ENCODE assay signal across 8 mouse cellular contexts in genomic region chr2:31690063-31690462, GRCm38 (mm10). TPM values are rescaled to one million over a fixed set of nuclear protein-coding genes. Genes with fewer than 3 reads are reported as not detected.
DNase-seq lines count a peak whose midpoint lies in the region; ATAC-seq lines count a peak whose summit lies in the region.

No protein-coding gene starts in this region.

- 44% methylated on average over 3 of the region's 3 CpGs for WGBS in heart, embryonic 14.5 days
- WGBS in hindbrain, embryonic 14.5 days: 70% methylated on average over 3 of the region's 3 CpGs
- WGBS in midbrain, embryonic 11.5 days: 61% methylated on average over 3 of the region's 3 CpGs

- H3K9ac ChIP-seq in heart, embryonic 14.5 days (ENCODE audit: low read length): peak overlapping the region; percentile 98
- H3K9ac ChIP-seq in hindbrain, embryonic 14.5 days: no peak overlapping the region
- peak overlapping the region; percentile 93; the same call in 1 of the 2 replicates for H3K9ac ChIP-seq in midbrain, embryonic 11.5 days (ENCODE audit: low read length)

- H3K27me3 ChIP-seq in heart, embryonic 14.5 days (ENCODE audit: control insufficient read depth, insufficient read depth, low read length): no peaks in the 10 kb centered on the region
- H3K27me3 ChIP-seq in hindbrain, embryonic 14.5 days (ENCODE audit: control insufficient read depth, insufficient read depth, low read length): no peaks in the 10 kb centered on the region
- H3K27me3 ChIP-seq in midbrain, embryonic 11.5 days (ENCODE audit: control insufficient read depth, insufficient read depth, low read length): no peaks in the 10 kb centered on the region

- intact Hi-C loops in heart, postnatal 14 days (cut with DNase I): no loop called here

- H3K36me3 ChIP-seq in heart, embryonic 14.5 days (ENCODE audit: control insufficient read depth, insufficient read depth, low read length): peaks cover 22% of the 10 kb centered on the region
- H3K36me3 ChIP-seq in hindbrain, embryonic 14.5 days (replicated peaks; ENCODE audit: control insufficient read depth, insufficient read depth): no peaks in the 10 kb centered on the region
- no peaks in the 10 kb centered on the region for H3K36me3 ChIP-seq in midbrain, embryonic 11.5 days (ENCODE audit: control insufficient read depth, insufficient read depth, low read length)

- no peak for DNase-seq in heart, postnatal 14 days
- peak; percentile 41 for DNase-seq in adipocyte (ENCODE audit: low spot score)
- DNase-seq in hindbrain, embryonic 14.5 days (ENCODE audit: low spot score): no peak
- DNase-seq in midbrain, embryonic 11.5 days (ENCODE audit: low spot score, missing footprints): no peak
- DNase-seq in layer of hippocampus, adult 18-20 months (ENCODE audit: low spot score in 2 of 2): no peak
- no peak for DNase-seq in adrenal gland, postnatal 25 days
- no peak for DNase-seq in adrenal gland, postnatal 10 days

- no peak for ATAC-seq in heart, embryonic 14.5 days (ENCODE audit: insufficient number of reproducible peaks, insufficient read depth, low FRiP score, low read depth)
- no peak for ATAC-seq in hindbrain, embryonic 14.5 days (ENCODE audit: low FRiP score)
- no peak for ATAC-seq in midbrain, embryonic 11.5 days (ENCODE audit: low FRiP score)

- 0 out of 2 replicates have a peak, but pooled peaks cover 5% of the 10 kb centered on the region for H3K9me3 ChIP-seq in heart, embryonic 14.5 days (ENCODE audit: control insufficient read depth, low read length)
- H3K9me3 ChIP-seq in hindbrain, embryonic 14.5 days (ENCODE audit: control insufficient read depth, low read length): no peaks in the 10 kb centered on the region
- no peaks in the 10 kb centered on the region for H3K9me3 ChIP-seq in midbrain, embryonic 11.5 days (ENCODE audit: control insufficient read depth, low read length)

- no peak overlapping the region for H3K27ac ChIP-seq in heart, embryonic 14.5 days (replicated peaks in 1 of 2; ENCODE audit: control insufficient read depth in 1 of 2, insufficient read depth in 1 of 2, low read depth in 2 of 2, low read length in 2 of 2)
- H3K27ac ChIP-seq in hindbrain, embryonic 14.5 days: no peak overlapping the region
- no peak overlapping the region for H3K27ac ChIP-seq in midbrain, embryonic 11.5 days (ENCODE audit: low read depth, low read length)

- H3K4me3 ChIP-seq in heart, embryonic 14.5 days (ENCODE audit: control insufficient read depth in 1 of 2, insufficient read depth in 1 of 2, low read depth in 1 of 2, low read length in 2 of 2): peak overlapping the region; percentile 66 to 88; a peak in 3 of 4 replicates
- H3K4me3 ChIP-seq in hindbrain, embryonic 14.5 days (replicated peaks; ENCODE audit: low read length): peak overlapping the region; percentile 69
- peak overlapping the region; percentile 90 for H3K4me3 ChIP-seq in midbrain, embryonic 11.5 days (ENCODE audit: low read depth, low read length)

- peaks cover 4 to 29% of the 10 kb centered on the region in 2 experiments; a peak in 3 of 4 replicates for H3K4me1 ChIP-seq in heart, embryonic 14.5 days (ENCODE audit: control insufficient read depth in 2 of 2, insufficient read depth in 2 of 2, low read length in 2 of 2)
- peaks cover 35% of the 10 kb centered on the region for H3K4me1 ChIP-seq in hindbrain, embryonic 14.5 days (replicated peaks; ENCODE audit: control insufficient read depth, insufficient read depth, low read length)
- H3K4me1 ChIP-seq in midbrain, embryonic 11.5 days (ENCODE audit: control insufficient read depth, insufficient read depth, low read length): peaks cover 17% of the 10 kb centered on the region

- peak overlapping the region; percentile 80 for H3K4me2 ChIP-seq in heart, embryonic 14.5 days (ENCODE audit: low read length)
- peak overlapping the region; percentile 96 for H3K4me2 ChIP-seq in hindbrain, embryonic 14.5 days (replicated peaks)
- peak overlapping the region; percentile 87 for H3K4me2 ChIP-seq in midbrain, embryonic 11.5 days

RNA-seq across cellular contexts. Expression of gene Abl1, which starts 1.9 kb away (rescaled TPM):
- polyA plus RNA-seq in heart, embryonic 14.5 days (2014; fragmentation: Nextera tagmentation; extraction: Ambion mirVana): 27.8 and 28.9 TPM in 2 replicates
- total RNA-seq in heart, postnatal 14 days (2021): 10 to 100 TPM; 43.1 to 45.7 TPM
- 19.7 and 20.9 TPM in 2 replicates for polyA plus RNA-seq in hindbrain, embryonic 14.5 days (2014; fragmentation: Nextera tagmentation; extraction: Ambion mirVana)
- 28.4 and 33.0 TPM in 2 replicates for polyA plus RNA-seq in midbrain, embryonic 11.5 days (2014; fragmentation: Nextera tagmentation; extraction: Ambion mirVana)
- total RNA-seq in layer of hippocampus, adult 18-20 months (2021): 10 to 100 TPM; 42.5 to 46.0 TPM
- 78.9 and 90.9 TPM in 2 replicates for total RNA-seq in adrenal gland, postnatal 25 days (2021)
- total RNA-seq in adrenal gland, postnatal 10 days (2021): 10 to 100 TPM; 54.7 to 73.2 TPM

RNA-seq across cellular contexts. Expression of gene Exosc2, which starts 19.5 kb away (rescaled TPM):
- polyA plus RNA-seq in heart, embryonic 14.5 days (2014; fragmentation: Nextera tagmentation; extraction: Ambion mirVana): 30.7 and 32.9 TPM in 2 replicates
- total RNA-seq in heart, postnatal 14 days (2021): 1 to 10 TPM; 9.1 to 9.2 TPM
- 29.5 and 33.1 TPM in 2 replicates for polyA plus RNA-seq in hindbrain, embryonic 14.5 days (2014; fragmentation: Nextera tagmentation; extraction: Ambion mirVana)
- polyA plus RNA-seq in midbrain, embryonic 11.5 days (2014; fragmentation: Nextera tagmentation; extraction: Ambion mirVana): 70.1 and 70.2 TPM in 2 replicates
- total RNA-seq in layer of hippocampus, adult 18-20 months (2021): 10 to 100 TPM; 21.8 to 22.3 TPM
- total RNA-seq in adrenal gland, postnatal 25 days (2021): 23.6 and 25.7 TPM in 2 replicates
- 10 to 100 TPM; 20.9 to 23.0 TPM for total RNA-seq in adrenal gland, postnatal 10 days (2021)

RNA-seq across cellular contexts. Expression of gene Prdm12, which starts 50.2 kb away (rescaled TPM):
- not detected in 2 replicates for polyA plus RNA-seq in heart, embryonic 14.5 days (2014; fragmentation: Nextera tagmentation; extraction: Ambion mirVana)
- total RNA-seq in heart, postnatal 14 days (2021): not detected
- 0.50 and 0.89 TPM in 2 replicates for polyA plus RNA-seq in hindbrain, embryonic 14.5 days (2014; fragmentation: Nextera tagmentation; extraction: Ambion mirVana)
- polyA plus RNA-seq in midbrain, embryonic 11.5 days (2014; fragmentation: Nextera tagmentation; extraction: Ambion mirVana): 11.3 and 11.7 TPM in 2 replicates
- total RNA-seq in layer of hippocampus, adult 18-20 months (2021): under 1 TPM; 0.30 to 0.37 TPM
- not detected in 2 replicates for total RNA-seq in adrenal gland, postnatal 25 days (2021)
- not detected for total RNA-seq in adrenal gland, postnatal 10 days (2021)
